Mouse (Mus musculus): ENCODE measurements around the gene T.

T gene

GRCm38 (mm10) chr17:8432179-8432800 lies 1.9 kb upstream of the T start:
- in situ Hi-C loops (cut with MboI; ENCODE audit: low sequenced_read_pairs): no loop called here

GRCm38 (mm10) chr17:8433121-8433977 lies 874 bp upstream of the T start:
- in situ Hi-C loops (cut with MboI; ENCODE audit: low sequenced_read_pairs): no loop called here

- in situ Hi-C loops (cut with MboI; ENCODE audit: low sequenced_read_pairs): no loop called here
Observed at GRCm38 (mm10) chr17:8436184-8436583, 2.0 kb downstream of the T start.

GRCm38 (mm10) chr17:8444062-8444461 lies 9.8 kb downstream of the T start:
- in situ Hi-C loops (cut with MboI; ENCODE audit: low sequenced_read_pairs): no loop called here

- in situ Hi-C loops (cut with MboI; ENCODE audit: low sequenced_read_pairs): no loop called here
Observed at GRCm38 (mm10) chr17:8447676-8448192, 13.5 kb downstream of the T start.

- in situ Hi-C loops (cut with MboI; ENCODE audit: low sequenced_read_pairs): no loop called here
Observed at GRCm38 (mm10) chr17:8448324-8448723, 14.1 kb downstream of the T start.

- in situ Hi-C loops (cut with MboI; ENCODE audit: low sequenced_read_pairs): no loop called here
Observed at GRCm38 (mm10) chr17:8455196-8455595, 21.0 kb downstream of the T start.

- in situ Hi-C loops (cut with MboI; ENCODE audit: low sequenced_read_pairs): no loop called here
Observed at GRCm38 (mm10) chr17:8455601-8456000, 21.4 kb downstream of the T start.

GRCm38 (mm10) chr17:8456856-8457460 lies 22.7 kb downstream of the T start:
- in situ Hi-C loops (cut with MboI; ENCODE audit: low sequenced_read_pairs): no loop called here

GRCm38 (mm10) chr17:8461568-8461967 lies 27.3 kb downstream of the T start:
- in situ Hi-C loops (cut with MboI; ENCODE audit: low sequenced_read_pairs): loop anchor here (10.0 kb wide), 1 partner anchor 133 kb away; no protein-coding TSS in a partner anchor

- in situ Hi-C loops (cut with MboI; ENCODE audit: low sequenced_read_pairs): loop anchor here (10.0 kb wide), 1 partner anchor 131 kb away; no protein-coding TSS in a partner anchor
Observed at GRCm38 (mm10) chr17:8463482-8464128, 29.4 kb downstream of the T start.

- in situ Hi-C loops (cut with MboI; ENCODE audit: low sequenced_read_pairs): loop anchor here (10.0 kb wide), 1 partner anchor 127 kb away; no protein-coding TSS in a partner anchor
Observed at GRCm38 (mm10) chr17:8467771-8468170, 33.5 kb downstream of the T start.

GRCm38 (mm10) chr17:8468716-8469344 lies 34.6 kb downstream of the T start:
- in situ Hi-C loops (cut with MboI; ENCODE audit: low sequenced_read_pairs): loop anchor here (10.0 kb wide), 1 partner anchor 126 kb away; no protein-coding TSS in a partner anchor

- in situ Hi-C loops (cut with MboI; ENCODE audit: low sequenced_read_pairs): no loop called here
Observed at GRCm38 (mm10) chr17:8478554-8478953, 44.3 kb downstream of the T start.

- in situ Hi-C loops (cut with MboI; ENCODE audit: low sequenced_read_pairs): no loop called here
Observed at GRCm38 (mm10) chr17:8479493-8480128, 45.4 kb downstream of the T start.

- in situ Hi-C loops (cut with MboI; ENCODE audit: low sequenced_read_pairs): no loop called here
Observed at GRCm38 (mm10) chr17:8481797-8482196, 47.6 kb downstream of the T start.

- in situ Hi-C loops (cut with MboI; ENCODE audit: low sequenced_read_pairs): no loop called here
Observed at GRCm38 (mm10) chr17:8482876-8483275, 48.7 kb downstream of the T start.

- in situ Hi-C loops (cut with MboI; ENCODE audit: low sequenced_read_pairs): no loop called here
Observed at GRCm38 (mm10) chr17:8484246-8484645, 50.0 kb downstream of the T start.

GRCm38 (mm10) chr17:8485146-8485545 lies 50.9 kb downstream of the T start:
- in situ Hi-C loops (cut with MboI; ENCODE audit: low sequenced_read_pairs): no loop called here

GRCm38 (mm10) chr17:8487824-8488223 lies 53.6 kb downstream of the T start:
- in situ Hi-C loops (cut with MboI; ENCODE audit: low sequenced_read_pairs): no loop called here

Data from CH12F3 (cell line).